Mouse (Mus musculus): ENCODE data around the gene Foxk2. TPM values are rescaled to one million over a fixed set of nuclear protein-coding genes. Genes with fewer than 3 reads are reported as not detected.
A peak's percentile ranks its signal among the peaks of the same experiment; 100 is the strongest.
"Not testable (repeated sequence)": the region's sequence is repeated elsewhere in the genome, so short reads cannot be mapped to it uniquely, and the experiment has no call there.

Foxk2 gene
- total RNA-seq, 1 experiment from 2014 or later = 38.7 TPM

GRCm38 (mm10) chr11:121278011-121278410 is 18.2 kb downstream of the Foxk2 start:
- DNase-seq = no peak

GRCm38 (mm10) chr11:121282911-121283310 is 23.1 kb downstream of the Foxk2 start:
- no peak for DNase-seq

- no peak for DNase-seq
These were observed 30.1 kb downstream of the Foxk2 start for GRCm38 (mm10) chr11:121289859-121290258.

- DNase-seq = peak; percentile 43
These were observed 35.0 kb downstream of the Foxk2 start for GRCm38 (mm10) chr11:121294771-121295170.

- DNase-seq = no peak
These were observed 38.7 kb downstream of the Foxk2 start for GRCm38 (mm10) chr11:121298493-121298892.

- no peak for DNase-seq
These were observed 40.5 kb downstream of the Foxk2 start for GRCm38 (mm10) chr11:121300265-121300664.

GRCm38 (mm10) chr11:121305371-121305770 is 45.6 kb downstream of the Foxk2 start:
- no peak for DNase-seq

- no peak for DNase-seq
These were observed 46.8 kb downstream of the Foxk2 start for GRCm38 (mm10) chr11:121306608-121307007.

- DNase-seq = not testable (repeated sequence)
These were observed 47.9 kb downstream of the Foxk2 start for GRCm38 (mm10) chr11:121307712-121308111.

- no peak for DNase-seq
These were observed 66.2 kb downstream of the Foxk2 start for GRCm38 (mm10) chr11:121326034-121326433.

- DNase-seq = no peak
These were observed 66.9 kb downstream of the Foxk2 start for GRCm38 (mm10) chr11:121326681-121327080.

GRCm38 (mm10) chr11:121328206-121328605 is 68.4 kb downstream of the Foxk2 start:
- DNase-seq = no peak

GRCm38 (mm10) chr11:121328619-121329018 is 68.8 kb downstream of the Foxk2 start:
- no peak for DNase-seq

- no peak for DNase-seq
These were observed 71.9 kb downstream of the Foxk2 start for GRCm38 (mm10) chr11:121331641-121332040.

- DNase-seq = no peak
These were observed 79.9 kb downstream of the Foxk2 start for GRCm38 (mm10) chr11:121339647-121340046.

GRCm38 (mm10) chr11:121340287-121340686 is 80.5 kb downstream of the Foxk2 start:
- no peak for DNase-seq

GRCm38 (mm10) chr11:121342423-121342822 is 82.6 kb downstream of the Foxk2 start:
- not testable (repeated sequence) for DNase-seq

- peak; percentile 29 for DNase-seq
These were observed 87.2 kb downstream of the Foxk2 start for GRCm38 (mm10) chr11:121347036-121347435.

- no peak for DNase-seq
These were observed 88.4 kb downstream of the Foxk2 start for GRCm38 (mm10) chr11:121348166-121348565.

GRCm38 (mm10) chr11:121348727-121349126 is 88.9 kb downstream of the Foxk2 start:
- DNase-seq = not testable (repeated sequence)

GRCm38 (mm10) chr11:121353326-121354090 is 93.7 kb downstream of the Foxk2 start:
- peak; percentile 38 for DNase-seq

- peak; percentile 98 for DNase-seq
These were observed 94.4 kb downstream of the Foxk2 start, which contains the start of gene Wdr45b for GRCm38 (mm10) chr11:121354091-121354707. Wdr45b (minus strand) TSS chr11:121354445.

Measured in adrenal gland, postnatal 25 days (tissue).